Mouse (Mus musculus): ENCODE results near the gene Mamdc2. TPM values are rescaled to one million over a fixed set of nuclear protein-coding genes. Genes with fewer than 3 reads are reported as not detected.

Mamdc2 gene
- polyA plus RNA-seq, 1 experiment = 75.8 TPM

DNA sequence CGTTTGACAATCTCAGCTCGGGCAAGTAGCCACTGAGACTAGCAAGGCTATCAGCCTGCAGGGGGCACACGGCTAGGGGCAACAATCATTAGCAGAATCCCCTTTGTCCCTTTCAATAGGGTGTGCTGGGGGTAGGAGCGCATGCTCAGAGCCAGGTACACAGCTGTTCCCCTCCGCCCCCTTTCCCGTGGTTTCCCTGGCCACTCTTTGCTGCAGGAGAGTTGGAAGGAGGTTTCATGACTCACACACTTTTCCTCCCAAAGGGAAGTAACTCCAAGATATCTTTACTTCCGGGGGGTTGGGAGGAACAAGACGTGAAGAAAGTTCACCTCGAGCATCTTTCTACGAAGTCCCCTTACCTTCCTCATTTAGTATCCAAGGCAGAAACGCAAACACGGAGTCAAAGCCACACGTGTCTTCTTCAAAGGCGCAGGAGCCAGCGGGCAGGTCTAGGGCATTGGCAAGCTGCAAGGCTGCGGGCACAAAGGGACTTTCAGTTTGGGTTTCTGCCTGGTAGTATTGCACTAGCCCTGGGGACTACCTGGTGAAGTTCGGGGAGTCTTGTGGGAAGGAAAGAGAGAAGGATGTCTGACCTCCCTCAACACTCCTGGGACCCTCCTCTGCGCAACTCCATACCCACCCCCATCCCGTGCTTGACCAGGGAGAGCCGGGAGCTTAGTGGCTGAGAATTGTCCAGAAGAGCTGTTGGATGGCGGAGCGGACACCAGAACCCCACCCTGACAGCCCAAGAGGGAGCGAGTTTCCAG, 838 bp downstream of the Mamdc2 start:
- no peak for TF ChIP-seq CTCF (IDR thresholded peaks at IDR 0.05; ENCODE audit: insufficient read depth, low read length)
- no peak for TF ChIP-seq POLR2A (IDR thresholded peaks at IDR 0.05; ENCODE audit: borderline replicate concordance, extremely low read depth, low read depth, low read length)
- WGBS = 2% methylated on average over 23 of the region's 23 CpGs
- no peaks in the 10 kb centered on the region for H3K4me1 ChIP-seq (ENCODE audit: control insufficient read depth, insufficient read depth, low read length)
- peak; percentile 16 for DNase-seq
- peak overlapping the region; percentile 63 for H3K4me3 ChIP-seq (replicated peaks; ENCODE audit: extremely low read depth, low read depth, low read length)

- 32% methylated on average over 7 of the region's 7 CpGs for WGBS
- no peak for DNase-seq
- TF ChIP-seq CTCF (IDR thresholded peaks at IDR 0.05; ENCODE audit: insufficient read depth, low read length) = no peak
- no peak for TF ChIP-seq POLR2A (IDR thresholded peaks at IDR 0.05; ENCODE audit: borderline replicate concordance, extremely low read depth, low read depth, low read length)
- H3K4me3 ChIP-seq (replicated peaks; ENCODE audit: extremely low read depth, low read depth, low read length) = no peak overlapping the region
- H3K4me1 ChIP-seq (ENCODE audit: control insufficient read depth, insufficient read depth, low read length) = no peaks in the 10 kb centered on the region
Measured at GRCm38 (mm10) chr19:23444910-23445845, 3.1 kb downstream of the Mamdc2 start.

DNA sequence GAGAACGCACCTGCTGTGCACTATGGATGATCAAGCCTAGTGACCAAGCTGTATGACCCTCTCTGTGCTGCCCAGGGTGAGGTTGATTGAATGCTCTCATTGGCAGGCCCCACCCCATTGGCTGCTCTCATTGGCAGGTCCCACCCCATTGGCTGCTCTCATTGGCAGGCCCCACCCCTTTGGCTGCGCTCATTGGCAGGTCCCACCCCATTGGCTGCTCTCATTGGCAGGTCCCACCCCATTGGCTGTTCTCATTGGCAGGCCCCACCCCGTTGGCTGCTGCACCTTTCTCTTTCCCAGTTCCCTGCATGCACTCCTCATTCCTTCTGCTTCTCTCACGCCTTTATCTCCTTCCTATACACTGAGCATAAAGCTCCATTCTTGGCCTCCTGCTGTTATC, 12.5 kb downstream of the Mamdc2 start:
- TF ChIP-seq POLR2A (IDR thresholded peaks at IDR 0.05; ENCODE audit: borderline replicate concordance, extremely low read depth, low read depth, low read length) (no peak), CTCF (IDR thresholded peaks at IDR 0.05; ENCODE audit: insufficient read depth, low read length) (no peak)
- 78% methylated on average over 4 of the region's 4 CpGs for WGBS
- DNase-seq = no peak
- H3K4me1 ChIP-seq (ENCODE audit: control insufficient read depth, insufficient read depth, low read length) = no peaks in the 10 kb centered on the region
- H3K4me3 ChIP-seq (replicated peaks; ENCODE audit: extremely low read depth, low read depth, low read length) = no peak overlapping the region

DNA sequence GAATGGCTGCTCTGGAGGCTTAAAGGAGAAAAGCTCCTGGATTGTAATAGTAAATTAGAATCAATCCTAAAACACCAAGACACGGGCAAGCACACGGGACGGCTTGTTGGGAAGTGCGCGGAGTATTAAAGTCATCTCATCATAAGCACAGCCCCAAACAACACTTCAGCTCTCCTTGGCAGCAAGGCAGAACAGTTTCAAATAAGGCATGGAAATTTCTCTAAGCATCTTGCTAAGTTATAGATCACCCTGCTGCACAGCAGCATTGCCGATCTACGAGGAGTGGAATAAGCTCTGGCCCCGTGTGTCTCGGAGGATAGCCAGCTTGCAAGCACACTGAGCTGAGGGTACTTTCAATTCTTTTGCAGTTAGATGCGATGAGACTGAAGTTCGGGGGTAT, 13.8 kb downstream of the Mamdc2 start:
- WGBS = 74% methylated on average over 11 of the region's 11 CpGs
- Histone ChIP-seq H3K4me1 (ENCODE audit: control insufficient read depth, insufficient read depth, low read length) (no peaks in the 10 kb centered on the region), H3K4me3 (replicated peaks; ENCODE audit: extremely low read depth, low read depth, low read length) (no peak overlapping the region)
- no peak for TF ChIP-seq POLR2A (IDR thresholded peaks at IDR 0.05; ENCODE audit: borderline replicate concordance, extremely low read depth, low read depth, low read length)
- TF ChIP-seq CTCF (IDR thresholded peaks at IDR 0.05; ENCODE audit: insufficient read depth, low read length) = no peak
- DNase-seq = no peak

DNA sequence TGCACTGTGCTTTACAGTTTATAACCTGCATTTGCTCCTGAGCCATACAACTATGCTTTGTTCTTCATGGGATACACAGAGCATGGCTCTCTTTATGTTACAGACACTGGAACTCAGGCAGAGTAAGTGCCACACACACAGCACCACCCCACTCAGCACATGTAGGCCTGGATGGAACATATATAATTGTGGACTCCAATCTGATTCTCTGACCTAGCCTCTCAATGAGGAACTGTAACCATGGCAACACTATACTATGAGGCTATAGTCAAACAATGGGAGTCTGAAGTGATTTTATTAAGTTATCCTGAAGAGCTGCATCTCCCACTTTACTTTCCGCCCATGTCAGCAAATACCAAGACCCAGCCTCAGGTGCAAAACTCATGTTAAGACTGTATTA, 30.6 kb downstream of the Mamdc2 start:
- H3K4me1 ChIP-seq (ENCODE audit: control insufficient read depth, insufficient read depth, low read length) = no peaks in the 10 kb centered on the region; the same call in 1 of the 2 replicates
- no peak for DNase-seq
- WGBS = 81% methylated on average over 1 of the region's 1 CpGs
- H3K4me3 ChIP-seq (replicated peaks; ENCODE audit: extremely low read depth, low read depth, low read length) = no peak overlapping the region
- TF ChIP-seq CTCF (IDR thresholded peaks at IDR 0.05; ENCODE audit: insufficient read depth, low read length) (no peak), POLR2A (IDR thresholded peaks at IDR 0.05; ENCODE audit: borderline replicate concordance, extremely low read depth, low read depth, low read length) (no peak)

- Histone ChIP-seq H3K4me3 (replicated peaks; ENCODE audit: extremely low read depth, low read depth, low read length) (no peak overlapping the region), H3K4me1 (ENCODE audit: control insufficient read depth, insufficient read depth, low read length) (no peaks in the 10 kb centered on the region)
- 55% methylated on average over 5 of the region's 5 CpGs for WGBS
- DNase-seq = no peak
- TF ChIP-seq CTCF (IDR thresholded peaks at IDR 0.05; ENCODE audit: insufficient read depth, low read length) = no peak
- TF ChIP-seq POLR2A (IDR thresholded peaks at IDR 0.05; ENCODE audit: borderline replicate concordance, extremely low read depth, low read depth, low read length) = no peak
Measured at GRCm38 (mm10) chr19:23410800-23411199, 37.4 kb downstream of the Mamdc2 start.

- TF ChIP-seq CTCF (IDR thresholded peaks at IDR 0.05; ENCODE audit: insufficient read depth, low read length) (no peak), POLR2A (IDR thresholded peaks at IDR 0.05; ENCODE audit: borderline replicate concordance, extremely low read depth, low read depth, low read length) (no peak)
- Histone ChIP-seq H3K4me3 (replicated peaks; ENCODE audit: extremely low read depth, low read depth, low read length) (no peak overlapping the region), H3K4me1 (ENCODE audit: control insufficient read depth, insufficient read depth, low read length) (no peaks in the 10 kb centered on the region)
- no peak for DNase-seq
- WGBS = 56% methylated on average over 4 of the region's 4 CpGs
Measured at GRCm38 (mm10) chr19:23410328-23410727, 37.9 kb downstream of the Mamdc2 start.

- Histone ChIP-seq H3K4me1 (ENCODE audit: control insufficient read depth, insufficient read depth, low read length) (peaks cover 2% of the 10 kb centered on the region; the same call in 1 of the 2 replicates), H3K4me3 (replicated peaks; ENCODE audit: extremely low read depth, low read depth, low read length) (no peak overlapping the region)
- no peak for TF ChIP-seq POLR2A (IDR thresholded peaks at IDR 0.05; ENCODE audit: borderline replicate concordance, extremely low read depth, low read depth, low read length)
- TF ChIP-seq CTCF (IDR thresholded peaks at IDR 0.05; ENCODE audit: insufficient read depth, low read length) = no peak
- WGBS = 50% methylated on average over 12 of the region's 12 CpGs
- no peak for DNase-seq
Measured at GRCm38 (mm10) chr19:23401469-23402135, 46.6 kb downstream of the Mamdc2 start.

- DNase-seq = no peak
- 36% methylated on average over 5 of the region's 5 CpGs for WGBS
- H3K4me1 ChIP-seq (ENCODE audit: control insufficient read depth, insufficient read depth, low read length) = peaks cover 2% of the 10 kb centered on the region; the same call in 1 of the 2 replicates
- H3K4me3 ChIP-seq (replicated peaks; ENCODE audit: extremely low read depth, low read depth, low read length) = no peak overlapping the region
- TF ChIP-seq CTCF (IDR thresholded peaks at IDR 0.05; ENCODE audit: insufficient read depth, low read length) = no peak
- no peak for TF ChIP-seq POLR2A (IDR thresholded peaks at IDR 0.05; ENCODE audit: borderline replicate concordance, extremely low read depth, low read depth, low read length)
Measured at GRCm38 (mm10) chr19:23400485-23400884, 47.8 kb downstream of the Mamdc2 start.

All from lung, adult 2 months (tissue).